Mouse (Mus musculus) right cerebral cortex, postnatal 10 days (tissue): ENCODE measurements around the gene Bst1.
A peak's percentile ranks its signal among the peaks of the same experiment; 100 is the strongest.

Experiments used
- DNase-seq, 2 experiments: peaks; one replicate each; pipeline ENCODE4 v3.0.0; 2021; ENCODE audit warnings: low spot score in 2 of 2

The Bst1 gene

GRCm38 (mm10) chr5:43855769-43856168 lies 37.1 kb downstream of the Bst1 start:
- no peak for DNase-seq

- DNase-seq: no peak
Observed at GRCm38 (mm10) chr5:43859663-43860062, 41.0 kb downstream of the Bst1 start.

GRCm38 (mm10) chr5:43860096-43860495 lies 41.4 kb downstream of the Bst1 start:
- no peak for DNase-seq

- DNase-seq: no peak
Observed at GRCm38 (mm10) chr5:43860670-43861431, 42.2 kb downstream of the Bst1 start.

- no peak for DNase-seq
Observed at GRCm38 (mm10) chr5:43863642-43864041, 45.0 kb downstream of the Bst1 start.

GRCm38 (mm10) chr5:43865316-43865715 lies 46.6 kb downstream of the Bst1 start:
- DNase-seq: no peak

- DNase-seq: no peak
Observed at GRCm38 (mm10) chr5:43868253-43868652, 49.6 kb downstream of the Bst1 start, which contains the start of gene Cd38. Gene Cd38, plus strand, starts transcription at chr5:43868553.

- peak; percentile 42 to 44 for DNase-seq
Observed at GRCm38 (mm10) chr5:43868711-43869600, 50.3 kb downstream of the Bst1 start.

- no peak for DNase-seq
Observed at GRCm38 (mm10) chr5:43871845-43872244, 53.2 kb downstream of the Bst1 start.

GRCm38 (mm10) chr5:43872652-43873051 lies 54.0 kb downstream of the Bst1 start:
- no peak for DNase-seq

GRCm38 (mm10) chr5:43882034-43882433 lies 63.3 kb downstream of the Bst1 start:
- DNase-seq: peak in 1 of 2 experiments; percentile 36

GRCm38 (mm10) chr5:43885060-43885820 lies 66.6 kb downstream of the Bst1 start:
- no peak for DNase-seq

GRCm38 (mm10) chr5:43892386-43892785 lies 73.7 kb downstream of the Bst1 start:
- peak; percentile 63 for DNase-seq
